Mouse (Mus musculus) heart, embryonic 12.5 days (tissue): ENCODE data around the gene Cyp2d34. TPM values are rescaled to one million over a fixed set of nuclear protein-coding genes. Genes with fewer than 3 reads are reported as not detected.

Experiments
- ATAC-seq: fragments of 200-750 bp; cut with Nextera tagmentation; 2 replicates; pipeline ENCODE4 v1.8.0; 2017; ENCODE audit warnings: moderate TSS enrichment, moderate library complexity; ENCODE audit not compliant: insufficient number of reproducible peaks, low FRiP score
- H3K27ac ChIP-seq: fragments of 300-500 bp; sonication (generic); 2 replicates; pipeline ENCODE4 v1.5.1; 2016; ENCODE audit warnings: mild to moderate bottlenecking, moderate library complexity; ENCODE audit not compliant: poor library complexity, severe bottlenecking
- H3K27me3 ChIP-seq: fragments of 300-500 bp; sonication (generic); replicated peaks from 2 replicates; pipeline ENCODE4 v1.6.1; 2016; ENCODE audit warnings: mild to moderate bottlenecking, moderate library complexity
- H3K36me3 ChIP-seq: fragments of 300-500 bp; sonication (generic); 2 replicates; pipeline ENCODE4 v1.6.1; 2016; ENCODE audit warnings: mild to moderate bottlenecking, moderate library complexity
- H3K4me1 ChIP-seq: fragments of 300-500 bp; sonication (generic); replicated peaks from 2 replicates; pipeline ENCODE4 v1.6.1; 2016; ENCODE audit warnings: mild to moderate bottlenecking
- H3K4me2 ChIP-seq: fragments of 300-500 bp; sonication (generic); 2 replicates; pipeline ENCODE4 v1.6.1; 2016; ENCODE audit warnings: mild to moderate bottlenecking, moderate library complexity
- H3K4me3 ChIP-seq: fragments of 300-500 bp; sonication (generic); 2 replicates; pipeline ENCODE4 v1.5.1; 2016; ENCODE audit warnings: mild to moderate bottlenecking
- H3K9ac ChIP-seq: fragments of 300-500 bp; sonication (generic); 2 replicates; pipeline ENCODE4 v1.6.1; 2016; ENCODE audit warnings: mild to moderate bottlenecking, moderate library complexity
- H3K9me3 ChIP-seq: fragments of 300-500 bp; sonication (generic); replicated peaks from 2 replicates; pipeline ENCODE4 v1.6.1; 2016; ENCODE audit warnings: mild to moderate bottlenecking, moderate library complexity
- WGBS: fragments of 180-500 bp; shearing (Covaris S2); methylation state at CpG from one replicate; pipeline ENCODE4 v1.1.7; 2016; 5-methylcytosine and 5-hydroxymethylcytosine counted together
- microRNA-seq: library from miRNA; unstranded; fragments of <30 nt; microRNA quantifications from one replicate; pipeline ENCODE4, GENCODE M21; 2017
- polyA plus RNA-seq: library from polyadenylated mRNA; unstranded; fragments of >200 nt; fragmentation: Nextera tagmentation; extraction: Ambion mirVana; gene quantifications from 2 replicates; pipeline ENCODE4 v1.2.1, GENCODE M21; 2016

The Cyp2d34 gene
- polyA plus RNA-seq, 1 experiment from 2014 or later: not detected

DNA sequence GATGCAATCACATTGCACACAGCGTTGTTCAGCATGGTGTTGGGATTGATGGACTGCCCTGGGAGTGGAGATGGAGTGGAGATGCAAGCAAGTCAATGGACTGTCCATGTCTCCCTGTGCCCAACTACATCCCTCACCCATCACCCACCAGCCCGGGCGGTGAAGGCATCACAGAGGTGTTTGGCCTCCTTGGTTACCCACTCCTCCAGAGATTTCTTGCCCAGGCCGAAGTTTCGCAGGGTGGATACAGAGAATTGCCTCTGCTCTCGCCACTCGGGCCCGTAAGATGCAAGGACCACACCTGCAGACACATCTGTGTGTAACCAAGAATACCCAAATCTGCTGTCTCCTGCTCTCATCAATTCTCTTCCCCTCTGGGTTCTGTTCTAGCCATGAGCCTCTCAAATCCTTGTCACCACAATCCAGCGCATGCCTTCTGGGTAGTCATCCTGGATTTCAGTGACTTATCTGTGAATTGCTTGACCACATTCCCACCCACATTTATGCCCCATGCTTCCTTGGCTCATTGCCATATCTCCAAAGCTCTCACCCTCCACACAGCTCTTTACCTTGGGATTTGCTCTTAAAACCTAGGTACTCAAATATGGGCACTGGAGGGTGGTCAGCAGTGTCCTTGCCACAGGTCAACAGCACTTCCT lies 2.3 kb downstream of the Cyp2d34 start:
- H3K27me3 ChIP-seq: no peaks in the 10 kb centered on the region
- WGBS: 87% methylated on average over 9 of the region's 9 CpGs
- H3K27ac ChIP-seq: no peak overlapping the region
- no peak for ATAC-seq
- H3K4me2 ChIP-seq: no peak overlapping the region
- no peak overlapping the region for H3K4me3 ChIP-seq
- no peaks in the 10 kb centered on the region for H3K36me3 ChIP-seq
- H3K9me3 ChIP-seq: peaks cover 10% of the 10 kb centered on the region
- H3K9ac ChIP-seq: no peak overlapping the region
- H3K4me1 ChIP-seq: no peaks in the 10 kb centered on the region

DNA sequence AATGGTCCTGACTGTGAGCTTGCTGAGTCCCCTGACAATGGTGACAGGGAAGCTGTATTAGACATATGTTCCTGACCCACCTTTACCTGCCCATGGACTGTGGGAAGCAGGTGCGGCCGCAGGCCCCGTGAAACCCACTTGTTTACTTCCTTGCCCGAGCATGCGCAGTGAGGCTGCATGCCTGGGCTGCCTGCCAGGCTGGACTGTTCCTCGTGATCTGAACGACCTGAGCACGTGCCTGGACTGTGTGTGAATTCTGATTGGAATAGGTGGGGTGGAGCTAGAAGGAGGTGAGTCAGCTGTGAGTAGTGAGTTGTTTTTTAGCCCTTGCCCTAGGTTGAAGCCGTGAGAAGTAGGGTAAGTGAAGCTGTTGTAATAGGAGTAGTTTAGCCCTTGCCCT lies 38.1 kb downstream of the Cyp2d34 start:
- 72% methylated on average over 9 of the region's 9 CpGs for WGBS
- ATAC-seq: no peak

DNA sequence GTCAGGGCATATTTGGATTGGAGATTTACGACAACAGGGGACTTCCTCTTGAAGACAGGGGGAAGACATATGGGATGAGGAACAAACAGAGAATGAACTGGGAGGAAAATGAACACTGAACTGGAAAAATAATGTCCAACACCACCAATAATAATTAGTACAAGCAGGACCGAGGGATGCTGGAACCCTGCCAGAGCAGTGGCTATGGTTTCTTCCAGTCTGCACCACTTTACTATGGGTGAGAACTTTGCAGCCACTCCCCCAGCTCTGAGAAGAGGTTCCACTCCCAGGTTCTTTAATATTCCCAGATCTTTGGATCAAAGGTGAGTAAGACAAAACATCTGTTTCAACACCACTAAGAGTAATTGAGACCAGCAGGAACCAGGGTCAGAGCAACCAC lies 41.7 kb downstream of the Cyp2d34 start:
- WGBS: 79% methylated on average over 2 of the region's 2 CpGs
- Histone ChIP-seq H3K9me3 (peaks cover 4% of the 10 kb centered on the region; the same call in 1 of the 2 replicates), H3K9ac (no peak overlapping the region), H3K4me3 (no peak overlapping the region), H3K4me2 (no peak overlapping the region), H3K27me3 (no peaks in the 10 kb centered on the region), H3K27ac (no peak overlapping the region), H3K36me3 (no peaks in the 10 kb centered on the region), H3K4me1 (no peaks in the 10 kb centered on the region)
- ATAC-seq: no peak

More for the DNA sequence above, 38.1 kb downstream of the Cyp2d34 start:
- no peaks in the 10 kb centered on the region for H3K4me1 ChIP-seq
- no peak overlapping the region for H3K9ac ChIP-seq
- no peak overlapping the region for H3K27ac ChIP-seq
- no peaks in the 10 kb centered on the region for H3K27me3 ChIP-seq
- no peak overlapping the region for H3K4me2 ChIP-seq
- peaks cover 4% of the 10 kb centered on the region; the same call in 1 of the 2 replicates for H3K9me3 ChIP-seq
- no peak overlapping the region for H3K4me3 ChIP-seq
- no peaks in the 10 kb centered on the region for H3K36me3 ChIP-seq

DNA sequence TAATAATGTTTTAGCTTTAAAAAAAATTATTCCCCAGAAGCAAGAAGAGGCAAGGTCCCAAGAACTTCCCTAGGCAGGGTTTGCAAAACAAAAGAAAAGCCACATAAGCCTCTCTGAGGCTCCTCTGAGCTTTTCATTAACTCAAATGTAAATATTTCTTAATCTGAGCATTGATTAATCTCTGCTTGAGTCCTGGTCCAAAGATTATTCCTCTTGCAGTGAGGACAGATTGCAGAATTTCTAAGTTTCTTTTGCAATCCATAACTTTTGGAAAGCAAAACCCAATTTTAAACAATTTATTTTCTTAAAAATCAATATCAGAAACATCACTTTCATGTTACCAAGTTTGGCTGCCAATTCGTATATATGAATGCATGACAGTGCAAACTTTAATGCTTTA lies 47.9 kb downstream of the Cyp2d34 start:
- no peak overlapping the region for H3K4me3 ChIP-seq
- no peak overlapping the region for H3K4me2 ChIP-seq
- H3K9me3 ChIP-seq: no peaks in the 10 kb centered on the region
- no peaks in the 10 kb centered on the region for H3K36me3 ChIP-seq
- no peak overlapping the region for H3K27ac ChIP-seq
- ATAC-seq: no peak
- H3K4me1 ChIP-seq: no peaks in the 10 kb centered on the region
- 71% methylated on average over 1 of the region's 1 CpGs for WGBS
- no peaks in the 10 kb centered on the region for H3K27me3 ChIP-seq
- no peak overlapping the region for H3K9ac ChIP-seq

Small RNAs within 50 kb of the gene (microRNA-seq; reads per million reads assigned to microRNA genes)
- gene Gm27463 (not detected), gene Gm27742 (not detected)

Other genes with a start within 250 kb of the Cyp2d34 start
- gene Cyp2d22, start 240.7 kb downstream of the Cyp2d34 start, polyA plus RNA-seq: 7.3 and 8.0 TPM in 2 replicates
- not detected in 2 replicates for gene Cyp2d11, start 226.9 kb downstream of the Cyp2d34 start, polyA plus RNA-seq
- 0.15 TPM in 1 of 2 replicates, not detected in the other for gene Cyp2d10, start 213.8 kb downstream of the Cyp2d34 start, polyA plus RNA-seq
- not detected in 2 replicates for gene Cyp2d9, start 187.5 kb downstream of the Cyp2d34 start, polyA plus RNA-seq
- not detected in 2 replicates for gene Cyp2d12, start 65.9 kb downstream of the Cyp2d34 start, polyA plus RNA-seq
- gene Cyp2d40, start 143.2 kb upstream of the Cyp2d34 start, polyA plus RNA-seq: not detected in 2 replicates
- gene Cyp2d26, start 173.3 kb upstream of the Cyp2d34 start, polyA plus RNA-seq: not detected in 2 replicates